Mouse (Mus musculus) MEL (cell line): ENCODE results near the gene Ap5z1. TPM values are rescaled to one million over a fixed set of nuclear protein-coding genes. Genes with fewer than 3 reads are reported as not detected.

ENCODE experiments used
- DNase-seq: peaks from one replicate; pipeline ENCODE4 v3.0.0; 2011; ENCODE audit warnings: low read depth, low spot score
- H3K27ac ChIP-seq: 2 replicates; pipeline ENCODE4 v1.5.1; 2012; ENCODE audit warnings: low read depth, mild to moderate bottlenecking, control low read depth, low read length, moderate library complexity; ENCODE audit not compliant: control insufficient read depth
- H3K27me3 ChIP-seq, 2 experiments: fragments of 150-350 bp in 1 of 2; sonication (generic) in 1 of 2; 2 replicates each; pipeline ENCODE4 v1.6.1; 2012; ENCODE audit warnings: low read length in 2 of 2, mild to moderate bottlenecking in 2 of 2, improper control_type of control experiment in 1 of 2, moderate library complexity in 1 of 2; ENCODE audit not compliant: insufficient read depth in 2 of 2, control insufficient read depth in 1 of 2
- H3K36me3 ChIP-seq, 2 experiments: 2 replicates each; pipeline ENCODE4 v1.6.1; 2012 to 2014; ENCODE audit warnings: low read length in 2 of 2, improper control_type of control experiment in 1 of 2, inconsistent platforms in 1 of 2, mild to moderate bottlenecking in 1 of 2; ENCODE audit not compliant: insufficient read depth in 2 of 2, control insufficient read depth in 1 of 2
- H3K4me1 ChIP-seq, 2 experiments: fragments of 150-350 bp in 1 of 2; sonication (generic) in 1 of 2; 2 replicates each; pipeline ENCODE4 v1.6.1; 2012; ENCODE audit warnings: low read length in 2 of 2, improper control_type of control experiment in 1 of 2, mild to moderate bottlenecking in 1 of 2; ENCODE audit not compliant: insufficient read depth in 2 of 2, control insufficient read depth in 1 of 2
- H3K4me3 ChIP-seq, 2 experiments: fragments of 150-350 bp in 1 of 2; sonication (generic) in 1 of 2; 2 replicates each; pipeline ENCODE4 v1.5.1; 2012; ENCODE audit warnings: low read depth in 2 of 2, low read length in 2 of 2, mild to moderate bottlenecking in 2 of 2, moderate library complexity in 2 of 2, control low read depth in 1 of 2, improper control_type of control experiment in 1 of 2; ENCODE audit not compliant: control insufficient read depth in 1 of 2, insufficient read depth in 1 of 2
- H3K79me2 ChIP-seq: 2 replicates; pipeline ENCODE4 v1.6.1; 2012; ENCODE audit warnings: mild to moderate bottlenecking, low read length, moderate library complexity; ENCODE audit not compliant: control insufficient read depth, poor library complexity, insufficient read depth
- H3K9ac ChIP-seq: 2 replicates; pipeline ENCODE4 v1.6.1; 2012; ENCODE audit warnings: low read depth, mild to moderate bottlenecking, control low read depth, low read length, moderate library complexity; ENCODE audit not compliant: control insufficient read depth, poor library complexity, severe bottlenecking
- H3K9me3 ChIP-seq: fragments of 150-350 bp; sonication (generic); replicated peaks from 2 replicates; pipeline ENCODE4 v1.6.1; 2012; ENCODE audit warnings: mild to moderate bottlenecking, low read length, improper control_type of control experiment, moderate library complexity; ENCODE audit not compliant: insufficient read depth
- CHD1 ChIP-seq: IDR thresholded peaks from 2 replicates; pipeline ENCODE4 v1.6.1; 2012; ENCODE audit warnings: low read depth, mild to moderate bottlenecking, inconsistent platforms, low read length, improper control_type of control experiment
- CTCF ChIP-seq, 3 experiments: IDR thresholded peaks in 2 of 3; conservative IDR thresholded peaks in 1 of 3; 2 replicates each; pipeline ENCODE4 v1.5.1; 2011 to 2012; ENCODE audit warnings: low read length in 3 of 3, low read depth in 2 of 3, mild to moderate bottlenecking in 2 of 3, improper control_type of control experiment in 1 of 3, inconsistent platforms in 1 of 3, mixed read lengths in 1 of 3, moderate library complexity in 1 of 3; ENCODE audit not compliant: control insufficient read depth in 1 of 3, insufficient read depth in 1 of 3, poor library complexity in 1 of 3, severe bottlenecking in 1 of 3
- EP300 ChIP-seq, 2 experiments: IDR thresholded peaks; 2 replicates each; pipeline ENCODE4 v1.6.1; 2011; ENCODE audit warnings: improper control_type of control experiment in 2 of 2, low read length in 2 of 2, low read depth in 1 of 2, mild to moderate bottlenecking in 1 of 2
- ETS1 ChIP-seq: IDR thresholded peaks from 2 replicates; pipeline ENCODE4 v1.6.1; 2012; ENCODE audit warnings: low read depth, mild to moderate bottlenecking, inconsistent platforms, low read length, improper control_type of control experiment, moderate library complexity
- JUND ChIP-seq: IDR thresholded peaks from 2 replicates; pipeline ENCODE4 v1.6.1; 2011; ENCODE audit warnings: low read depth, mild to moderate bottlenecking, improper control_type of control experiment, low read length
- KAT2A ChIP-seq: conservative IDR thresholded peaks from 2 replicates; pipeline ENCODE4 v1.6.1; 2012; ENCODE audit warnings: low read depth, low read length, improper control_type of control experiment, inconsistent platforms
- MAZ ChIP-seq: IDR thresholded peaks from 2 replicates; pipeline ENCODE4 v1.6.1; 2012; ENCODE audit warnings: low read depth, mild to moderate bottlenecking, inconsistent platforms, low read length, improper control_type of control experiment
- MEF2A ChIP-seq: IDR thresholded peaks from 2 replicates; pipeline ENCODE4 v1.6.1; 2014; ENCODE audit warnings: low read depth, mild to moderate bottlenecking, inconsistent platforms, low read length, improper control_type of control experiment; ENCODE audit not compliant: poor library complexity, insufficient replicate concordance, severe bottlenecking; ENCODE audit errors: extremely low read depth
- MYB ChIP-seq: IDR thresholded peaks from 2 replicates; pipeline ENCODE4 v1.6.1; 2011; ENCODE audit warnings: mild to moderate bottlenecking, low read depth, low read length, improper control_type of control experiment
- NELFE ChIP-seq: IDR thresholded peaks from 2 replicates; pipeline ENCODE4 v1.6.1; 2011; ENCODE audit warnings: low read depth, low read length, improper control_type of control experiment
- NRF1 ChIP-seq: IDR thresholded peaks from 2 replicates; pipeline ENCODE4 v1.6.1; 2014; ENCODE audit warnings: low read depth, mild to moderate bottlenecking, inconsistent platforms, low read length, improper control_type of control experiment, moderate library complexity; ENCODE audit not compliant: poor library complexity, insufficient read depth, severe bottlenecking
- POLR2AphosphoS2 ChIP-seq: IDR thresholded peaks from 2 replicates; pipeline ENCODE4 v1.6.1; 2011; ENCODE audit warnings: low read length, improper control_type of control experiment
- POLR2AphosphoS5 ChIP-seq: IDR thresholded peaks from 2 replicates; pipeline ENCODE4 v1.6.1; 2012; ENCODE audit warnings: low read depth, borderline replicate concordance, mild to moderate bottlenecking, inconsistent platforms, low read length, moderate library complexity, mixed read lengths
- SIN3A ChIP-seq: IDR thresholded peaks from 2 replicates; pipeline ENCODE4 v1.6.1; 2012; ENCODE audit warnings: low read length, improper control_type of control experiment, inconsistent platforms
- TAL1 ChIP-seq: IDR thresholded peaks from 2 replicates; pipeline ENCODE4 v1.6.1; 2012; ENCODE audit warnings: mild to moderate bottlenecking, inconsistent platforms, low read length, moderate library complexity, mixed read lengths
- TBP ChIP-seq: IDR thresholded peaks from 2 replicates; pipeline ENCODE4 v1.8.0; 2011; ENCODE audit warnings: low read depth, low read length, improper control_type of control experiment
- TCF12 ChIP-seq: IDR thresholded peaks from 2 replicates; pipeline ENCODE4 v1.6.1; 2014; ENCODE audit warnings: low read depth, mild to moderate bottlenecking, inconsistent platforms, low read length, improper control_type of control experiment, moderate library complexity
- UBTF ChIP-seq: IDR thresholded peaks from 2 replicates; pipeline ENCODE4 v1.6.1; 2012; ENCODE audit warnings: low read depth, mild to moderate bottlenecking, inconsistent platforms, low read length, improper control_type of control experiment, moderate library complexity, borderline replicate concordance; ENCODE audit not compliant: insufficient read depth
- USF1 ChIP-seq: IDR thresholded peaks from 2 replicates; pipeline ENCODE4 v1.6.1; 2014; ENCODE audit warnings: low read depth, mild to moderate bottlenecking, inconsistent platforms, low read length, improper control_type of control experiment, moderate library complexity
- USF2 ChIP-seq, 2 experiments: IDR thresholded peaks; 2 replicates each; pipeline ENCODE4 v1.6.1; 2011 to 2012; ENCODE audit warnings: improper control_type of control experiment in 2 of 2, low read length in 2 of 2, borderline replicate concordance in 1 of 2, inconsistent platforms in 1 of 2, low read depth in 1 of 2, mild to moderate bottlenecking in 1 of 2; ENCODE audit not compliant: insufficient read depth in 1 of 2
- ZC3H11A ChIP-seq: IDR thresholded peaks from 2 replicates; pipeline ENCODE4 v1.6.1; 2012; ENCODE audit warnings: low read depth, mild to moderate bottlenecking, inconsistent platforms, low read length, improper control_type of control experiment
- ZNF384 ChIP-seq: IDR thresholded peaks from 2 replicates; pipeline ENCODE4 v1.6.1; 2012; ENCODE audit warnings: low read depth, mild to moderate bottlenecking, inconsistent platforms, low read length, improper control_type of control experiment
- polyA plus RNA-seq, 2 experiments: library from polyadenylated mRNA; stranded (reverse) in 1 of 2; unstranded in 1 of 2; fragments of >175 nt in 1 of 2; fragments of >200 nt in 1 of 2; gene quantifications; 2 replicates each; pipeline versions ENCODE4 v1.2.1 to v1.2.4; 2012; ENCODE audit warnings: low replicate concordance in 2 of 2, low read depth in 1 of 2; ENCODE audit not compliant: insufficient read length in 2 of 2, insufficient read depth in 1 of 2, missing spikeins in 1 of 2
- total RNA-seq: library from RNA; depleted of rRNA; stranded (reverse); fragments of 300-350 nt; gene quantifications from 2 replicates; pipeline ENCODE4 v1.2.3, GENCODE M21; 2012

Gene Ap5z1
- total and polyA plus RNA-seq, 3 experiments: 4.4 to 13.5 TPM; not detected in 1

DNA sequence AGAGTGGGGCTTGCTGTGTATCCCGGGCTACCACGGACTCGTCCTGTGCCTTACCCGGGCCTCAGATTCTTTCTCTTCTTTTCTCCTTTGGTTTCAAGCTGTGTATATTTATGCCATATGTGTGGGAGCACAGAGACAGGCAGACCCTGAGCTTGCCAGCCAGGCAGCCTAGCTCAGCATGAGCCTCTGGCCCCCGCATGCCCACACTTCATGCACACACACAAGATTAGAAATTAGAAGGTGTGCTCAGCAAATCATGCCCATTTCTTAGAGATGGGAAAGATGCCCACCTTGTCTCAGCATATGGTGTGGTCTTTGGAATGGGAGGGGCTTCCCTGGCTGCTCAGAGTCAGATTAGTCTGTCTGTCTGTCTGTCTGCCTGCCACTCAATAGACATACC is 29.7 kb upstream of the Ap5z1 start:
- Histone ChIP-seq H3K4me1 (no peaks in the 10 kb centered on the region), H3K9ac (no peak overlapping the region), H3K4me3 (no peak overlapping the region), H3K36me3 (no peaks in the 10 kb centered on the region; a peak in 2 of 4 replicates), H3K27me3 (no peaks in the 10 kb centered on the region)
- TF ChIP-seq NRF1 (no peak), TAL1 (no peak), CTCF (IDR thresholded peaks at IDR 0.05 in 2 of 3, conservative IDR thresholded peaks at IDR 0.05 in 1 of 3; ENCODE audit: control insufficient read depth in 1 of 3, insufficient read depth in 1 of 3, low read depth in 2 of 3, low read length in 3 of 3, poor library complexity in 1 of 3, severe bottlenecking in 1 of 3) (no peak), EP300 (IDR thresholded peaks at IDR 0.05; ENCODE audit: low read depth in 1 of 2, low read length in 2 of 2) (no peak), TBP (no peak), KAT2A (no peak), JUND (no peak), POLR2AphosphoS2 (no peak)
- TF ChIP-seq, all 39 proteins: peak for 0
- no peak for DNase-seq
- no peak overlapping the region for H3K27ac ChIP-seq
- no peaks in the 10 kb centered on the region for H3K79me2 ChIP-seq
- H3K9me3 ChIP-seq: no peaks in the 10 kb centered on the region

- H3K36me3 ChIP-seq: peaks cover 0 to 10% of the 10 kb centered on the region in 2 experiments
- no peak overlapping the region for H3K9ac ChIP-seq
- no peak overlapping the region for H3K4me3 ChIP-seq
- no peaks in the 10 kb centered on the region for H3K27me3 ChIP-seq
- H3K27ac ChIP-seq: no peak overlapping the region
- no peaks in the 10 kb centered on the region for H3K9me3 ChIP-seq
- peaks cover 0 to 10% of the 10 kb centered on the region in 2 experiments; a peak in 3 of 4 replicates for H3K4me1 ChIP-seq
- TF ChIP-seq USF1 (no peak), MYB (no peak), CHD1 (no peak), ZNF384 (no peak), USF2 (IDR thresholded peaks at IDR 0.05; ENCODE audit: borderline replicate concordance in 1 of 2, insufficient read depth in 1 of 2, low read depth in 1 of 2, low read length in 2 of 2) (no peak), SIN3A (no peak)
- 0 out of 2 replicates have a peak, but pooled peaks cover under 1% of the 10 kb centered on the region for H3K79me2 ChIP-seq
- no peak for DNase-seq
These were observed 28.0 kb upstream of the Ap5z1 start for GRCm38 (mm10) chr5:142435736-142436135.

DNA sequence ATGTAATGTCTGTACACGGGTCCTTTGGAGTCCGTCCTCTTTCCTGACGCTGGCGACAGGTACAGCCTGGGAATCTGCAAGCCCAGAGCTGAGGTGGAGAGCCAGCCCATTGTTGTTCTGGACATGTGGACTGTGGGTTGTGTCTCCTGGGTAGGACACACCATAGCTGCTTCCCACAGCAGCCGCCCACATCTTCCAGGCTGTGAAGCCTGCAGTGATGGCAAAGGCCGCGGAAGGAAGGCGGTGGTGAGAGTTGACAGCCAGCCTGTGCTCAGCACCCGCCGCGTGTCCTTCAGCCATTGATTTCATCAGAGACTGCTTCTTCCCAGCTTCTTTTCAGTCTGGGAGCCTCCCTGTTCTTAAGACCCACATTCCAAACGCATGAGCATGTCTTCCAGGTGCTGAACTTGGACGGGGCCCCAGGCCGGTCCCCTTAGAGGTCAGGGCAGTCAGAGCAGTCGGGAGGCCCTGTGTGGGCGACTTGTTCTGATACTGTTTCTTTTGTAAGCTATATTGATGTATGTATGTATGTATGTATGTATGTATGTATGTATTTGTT is 25.3 kb upstream of the Ap5z1 start:
- H3K4me1 ChIP-seq: peaks cover 0 to 16% of the 10 kb centered on the region in 2 experiments; a peak in 3 of 4 replicates
- DNase-seq: no peak
- no peak overlapping the region for H3K9ac ChIP-seq
- H3K79me2 ChIP-seq: peaks cover 6% of the 10 kb centered on the region
- no peaks in the 10 kb centered on the region for H3K9me3 ChIP-seq
- H3K4me3 ChIP-seq: no peak overlapping the region
- TF ChIP-seq SIN3A (no peak), MAZ (no peak), UBTF (no peak), ZC3H11A (no peak), POLR2AphosphoS5 (no peak), NELFE (no peak), ETS1 (no peak), POLR2AphosphoS2 (no peak), EP300 (IDR thresholded peaks at IDR 0.05; ENCODE audit: low read depth in 1 of 2, low read length in 2 of 2) (no peak), USF2 (IDR thresholded peaks at IDR 0.05; ENCODE audit: borderline replicate concordance in 1 of 2, insufficient read depth in 1 of 2, low read depth in 1 of 2, low read length in 2 of 2) (no peak), MEF2A (no peak), CTCF (IDR thresholded peaks at IDR 0.05 in 2 of 3, conservative IDR thresholded peaks at IDR 0.05 in 1 of 3; ENCODE audit: control insufficient read depth in 1 of 3, insufficient read depth in 1 of 3, low read depth in 2 of 3, low read length in 3 of 3, poor library complexity in 1 of 3, severe bottlenecking in 1 of 3) (no peak), JUND (no peak), TCF12 (no peak)
- no peak overlapping the region for H3K27ac ChIP-seq
- no peaks in the 10 kb centered on the region for H3K27me3 ChIP-seq
- H3K36me3 ChIP-seq: peaks cover 0 to 10% of the 10 kb centered on the region in 2 experiments
